Mouse (Mus musculus) limb, embryonic 15.5 days (tissue): Measurements from ENCODE around the gene Gng7. TPM values are rescaled to one million over a fixed set of nuclear protein-coding genes. Genes with fewer than 3 reads are reported as not detected.

ENCODE experiments used
- ATAC-seq: fragments of 200-750 bp; cut with Nextera tagmentation; 2 replicates; pipeline ENCODE4 v1.8.0; 2017; ENCODE audit warnings: low read depth, moderate TSS enrichment; ENCODE audit not compliant: insufficient number of reproducible peaks, low FRiP score, low TSS enrichment
- H3K27ac ChIP-seq: fragments of 300-500 bp; sonication (generic); 2 replicates; pipeline ENCODE4 v1.5.1; 2015; ENCODE audit warnings: moderate library complexity, mild to moderate bottlenecking, inconsistent platforms
- H3K27me3 ChIP-seq: fragments of 300-500 bp; sonication (generic); 2 replicates; pipeline ENCODE4 v1.6.1; 2015; ENCODE audit warnings: inconsistent platforms
- H3K36me3 ChIP-seq: fragments of 300-500 bp; sonication (generic); 2 replicates; pipeline ENCODE4 v1.6.1; 2015; ENCODE audit warnings: inconsistent platforms
- H3K4me1 ChIP-seq: fragments of 300-500 bp; sonication (generic); 2 replicates; pipeline ENCODE4 v1.6.1; 2015; ENCODE audit warnings: inconsistent platforms
- H3K4me2 ChIP-seq: fragments of 300-500 bp; sonication (generic); 2 replicates; pipeline ENCODE4 v1.6.1; 2015; ENCODE audit warnings: mild to moderate bottlenecking, inconsistent platforms
- H3K4me3 ChIP-seq: fragments of 300-500 bp; sonication (generic); 2 replicates; pipeline ENCODE4 v1.5.1; 2015; ENCODE audit warnings: mild to moderate bottlenecking, inconsistent platforms
- H3K9ac ChIP-seq: fragments of 300-500 bp; sonication (generic); 2 replicates; pipeline ENCODE4 v1.6.1; 2015; ENCODE audit warnings: inconsistent platforms
- H3K9me3 ChIP-seq: fragments of 300-500 bp; sonication (generic); 2 replicates; pipeline ENCODE4 v1.6.1; 2016; ENCODE audit warnings: inconsistent platforms
- WGBS: fragments of 180-500 bp; shearing (Covaris S2); methylation state at CpG from one replicate; pipeline ENCODE4 v1.1.7; 2015; 5-methylcytosine and 5-hydroxymethylcytosine counted together
- polyA plus RNA-seq: library from polyadenylated mRNA; unstranded; fragments of >200 nt; fragmentation: Nextera tagmentation; extraction: Ambion mirVana; gene quantifications from 2 replicates; pipeline ENCODE4 v1.2.1, GENCODE M21; 2015

Gene Gng7
- polyA plus RNA-seq, 1 experiment from 2014 or later: 8.7 TPM

GRCm38 (mm10) chr10:80972071-80972987 is 42.4 kb downstream of the Gng7 start:
- no peak for ATAC-seq
- H3K4me2 ChIP-seq: no peak overlapping the region
- peaks cover 17% of the 10 kb centered on the region for H3K4me1 ChIP-seq
- 43% methylated on average over 11 of the region's 11 CpGs for WGBS
- H3K36me3 ChIP-seq: no peaks in the 10 kb centered on the region
- H3K27me3 ChIP-seq: no peaks in the 10 kb centered on the region
- no peak overlapping the region for H3K27ac ChIP-seq
- H3K9ac ChIP-seq: no peak overlapping the region
- H3K9me3 ChIP-seq: no peaks in the 10 kb centered on the region
- H3K4me3 ChIP-seq: no peak overlapping the region

GRCm38 (mm10) chr10:80971533-80971932 is 43.2 kb downstream of the Gng7 start:
- H3K4me2 ChIP-seq: no peak overlapping the region
- no peak overlapping the region for H3K27ac ChIP-seq
- no peak for ATAC-seq
- no peaks in the 10 kb centered on the region for H3K27me3 ChIP-seq
- H3K4me3 ChIP-seq: no peak overlapping the region
- no peaks in the 10 kb centered on the region for H3K9me3 ChIP-seq
- H3K4me1 ChIP-seq: peaks cover 25% of the 10 kb centered on the region
- 66% methylated on average over 15 of the region's 15 CpGs for WGBS
- H3K36me3 ChIP-seq: no peaks in the 10 kb centered on the region
- H3K9ac ChIP-seq: no peak overlapping the region

GRCm38 (mm10) chr10:80970159-80970558 is 44.6 kb downstream of the Gng7 start:
- Histone ChIP-seq H3K9me3 (no peaks in the 10 kb centered on the region), H3K27me3 (no peaks in the 10 kb centered on the region), H3K4me1 (peaks cover 28% of the 10 kb centered on the region), H3K4me3 (no peak overlapping the region), H3K27ac (no peak overlapping the region), H3K36me3 (no peaks in the 10 kb centered on the region), H3K4me2 (no peak overlapping the region), H3K9ac (no peak overlapping the region)
- no peak for ATAC-seq
- 85% methylated on average over 8 of the region's 8 CpGs for WGBS

DNA sequence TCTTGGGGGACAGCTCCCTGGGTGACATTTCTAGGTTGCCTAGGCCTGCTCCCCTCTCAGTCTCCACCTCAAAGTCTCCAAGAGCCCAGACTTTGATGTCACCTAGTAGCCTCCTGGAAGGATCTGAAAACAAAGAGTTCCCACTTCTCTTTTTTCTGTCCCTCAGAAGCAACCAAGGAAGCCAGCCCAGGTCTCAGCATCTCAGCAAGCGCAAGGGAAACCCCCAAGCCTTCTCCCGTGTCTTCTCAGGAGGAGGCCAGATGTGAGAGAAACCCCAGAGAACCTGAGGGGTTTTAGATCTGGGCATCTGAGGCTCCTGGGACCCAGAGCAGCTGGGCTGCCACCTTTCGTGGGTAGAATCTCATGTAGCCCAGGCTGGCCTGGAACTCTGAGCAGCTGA is 45.4 kb downstream of the Gng7 start:
- no peak overlapping the region for H3K9ac ChIP-seq
- WGBS: 60% methylated on average over 3 of the region's 3 CpGs
- no peaks in the 10 kb centered on the region for H3K36me3 ChIP-seq
- ATAC-seq: no peak
- H3K9me3 ChIP-seq: no peaks in the 10 kb centered on the region
- H3K27me3 ChIP-seq: no peaks in the 10 kb centered on the region
- H3K27ac ChIP-seq: no peak overlapping the region
- H3K4me1 ChIP-seq: peaks cover 30% of the 10 kb centered on the region
- H3K4me2 ChIP-seq: no peak overlapping the region
- no peak overlapping the region for H3K4me3 ChIP-seq

- Histone ChIP-seq H3K9me3 (no peaks in the 10 kb centered on the region), H3K4me1 (peaks cover 41% of the 10 kb centered on the region), H3K27ac (no peak overlapping the region), H3K36me3 (no peaks in the 10 kb centered on the region), H3K27me3 (no peaks in the 10 kb centered on the region), H3K4me2 (no peak overlapping the region), H3K4me3 (no peak overlapping the region), H3K9ac (no peak overlapping the region)
- WGBS: 77% methylated on average over 4 of the region's 4 CpGs
- ATAC-seq: no peak
Measured at GRCm38 (mm10) chr10:80968106-80968505, 46.6 kb downstream of the Gng7 start.

GRCm38 (mm10) chr10:80967101-80967656 is 47.6 kb downstream of the Gng7 start:
- Histone ChIP-seq H3K9ac (no peak overlapping the region), H3K4me2 (no peak overlapping the region), H3K9me3 (no peaks in the 10 kb centered on the region), H3K36me3 (no peaks in the 10 kb centered on the region), H3K4me1 (peaks cover 41% of the 10 kb centered on the region), H3K27me3 (no peaks in the 10 kb centered on the region), H3K27ac (no peak overlapping the region), H3K4me3 (no peak overlapping the region)
- ATAC-seq: no peak
- WGBS: 43% methylated on average over 3 of the region's 3 CpGs

GRCm38 (mm10) chr10:80966296-80966695 is 48.4 kb downstream of the Gng7 start:
- Histone ChIP-seq H3K36me3 (no peaks in the 10 kb centered on the region), H3K4me1 (peaks cover 46% of the 10 kb centered on the region), H3K27ac (no peak overlapping the region), H3K9ac (no peak overlapping the region), H3K27me3 (no peaks in the 10 kb centered on the region), H3K9me3 (no peaks in the 10 kb centered on the region), H3K4me3 (no peak overlapping the region), H3K4me2 (no peak overlapping the region)
- WGBS: 45% methylated on average over 12 of the region's 12 CpGs
- no peak for ATAC-seq

DNA sequence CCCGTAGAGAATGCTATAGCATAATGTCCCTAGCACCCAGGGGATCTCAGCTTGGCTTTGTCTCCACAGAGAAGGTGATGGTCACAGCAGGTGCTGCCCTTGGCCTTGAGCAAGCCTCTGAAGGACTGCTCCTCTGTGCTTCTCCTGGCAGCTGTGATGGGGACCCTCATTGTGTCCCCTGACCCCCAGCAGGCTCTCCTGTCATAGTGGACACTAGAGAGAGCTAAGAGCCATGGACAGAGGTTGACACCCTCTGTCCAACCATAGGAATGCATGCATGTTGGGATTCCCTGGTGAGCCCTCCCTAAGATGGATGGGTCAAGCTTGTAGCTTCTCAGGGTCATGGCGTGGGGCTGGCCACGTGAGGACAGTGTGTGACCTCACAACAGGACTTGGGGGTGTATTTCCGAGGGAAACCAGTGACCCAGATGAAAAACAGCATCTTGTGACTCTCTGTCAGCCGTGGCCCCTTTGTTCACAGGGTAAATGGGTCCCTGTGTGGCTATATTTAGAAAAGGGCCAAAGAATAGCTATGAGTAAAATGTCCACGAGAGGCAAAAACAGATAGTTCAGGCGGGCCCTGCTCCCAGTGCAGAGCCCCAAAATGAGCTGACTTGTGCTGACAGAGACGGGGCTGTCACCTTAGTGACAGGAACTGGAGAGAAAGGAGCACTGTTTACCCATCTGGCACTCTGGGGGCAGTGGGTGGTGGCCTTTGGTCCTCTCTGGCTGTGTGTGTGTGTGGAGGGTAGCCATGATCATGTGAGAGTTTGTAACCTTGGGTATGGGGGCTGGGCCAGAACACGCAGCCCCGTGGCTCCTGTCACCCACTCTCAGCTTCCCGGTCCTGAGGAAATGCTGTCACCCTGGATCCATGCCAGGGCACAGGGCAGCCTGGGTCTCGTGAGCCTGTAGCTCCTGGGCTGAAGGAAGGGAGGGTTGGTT is 51.4 kb downstream of the Gng7 start:
- Histone ChIP-seq H3K4me1 (peaks cover 58% of the 10 kb centered on the region), H3K27me3 (no peaks in the 10 kb centered on the region), H3K4me2 (no peak overlapping the region), H3K4me3 (no peak overlapping the region), H3K27ac (no peak overlapping the region), H3K9me3 (no peaks in the 10 kb centered on the region), H3K9ac (no peak overlapping the region), H3K36me3 (no peaks in the 10 kb centered on the region)
- WGBS: 56% methylated on average over 12 of the region's 12 CpGs
- no peak for ATAC-seq

GRCm38 (mm10) chr10:80962585-80962984 is 52.2 kb downstream of the Gng7 start:
- Histone ChIP-seq H3K4me2 (no peak overlapping the region), H3K9me3 (no peaks in the 10 kb centered on the region), H3K9ac (no peak overlapping the region), H3K27ac (no peak overlapping the region), H3K36me3 (no peaks in the 10 kb centered on the region), H3K4me3 (no peak overlapping the region), H3K27me3 (no peaks in the 10 kb centered on the region), H3K4me1 (peaks cover 56% of the 10 kb centered on the region)
- no peak for ATAC-seq
- 71% methylated on average over 5 of the region's 5 CpGs for WGBS

DNA sequence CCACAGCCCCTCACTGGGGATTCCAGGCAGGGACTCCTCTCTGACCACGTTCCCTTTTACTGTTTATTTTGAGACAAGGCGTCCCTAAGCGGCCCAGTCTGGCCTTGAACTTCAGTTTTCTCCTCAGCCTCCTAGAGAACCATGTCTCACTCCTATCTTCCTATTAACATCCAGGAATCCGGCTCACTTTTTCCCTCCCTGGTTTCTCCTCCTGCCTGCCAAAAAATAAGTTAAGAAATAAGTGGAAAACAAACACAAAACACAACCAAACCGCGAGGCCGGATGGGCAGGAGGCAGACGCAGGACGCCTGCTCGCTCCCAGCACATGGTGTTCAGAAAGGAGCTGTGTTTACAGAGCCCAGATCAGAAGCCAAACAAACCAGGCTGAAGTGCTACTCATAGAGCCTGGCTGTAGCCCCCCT is 52.7 kb downstream of the Gng7 start:
- 35% methylated on average over 10 of the region's 10 CpGs for WGBS
- Histone ChIP-seq H3K27me3 (no peaks in the 10 kb centered on the region), H3K4me2 (no peak overlapping the region), H3K9ac (no peak overlapping the region), H3K9me3 (no peaks in the 10 kb centered on the region), H3K27ac (peak overlapping the region; percentile 87), H3K4me3 (no peak overlapping the region), H3K4me1 (peaks cover 51% of the 10 kb centered on the region), H3K36me3 (no peaks in the 10 kb centered on the region)
- no peak for ATAC-seq

- H3K27me3 ChIP-seq: no peaks in the 10 kb centered on the region
- peak overlapping the region; percentile 87 for H3K27ac ChIP-seq
- H3K36me3 ChIP-seq: no peaks in the 10 kb centered on the region
- peak; percentile 57 for ATAC-seq
- H3K4me2 ChIP-seq: peak overlapping the region; percentile 29; the same call in 1 of the 2 replicates
- no peak overlapping the region for H3K9ac ChIP-seq
- 11% methylated on average over 16 of the region's 16 CpGs for WGBS
- H3K4me1 ChIP-seq: peaks cover 46% of the 10 kb centered on the region
- no peak overlapping the region for H3K4me3 ChIP-seq
- no peaks in the 10 kb centered on the region for H3K9me3 ChIP-seq
Measured at GRCm38 (mm10) chr10:80960551-80961508, 53.9 kb downstream of the Gng7 start.
